In the genomic region with DNA sequence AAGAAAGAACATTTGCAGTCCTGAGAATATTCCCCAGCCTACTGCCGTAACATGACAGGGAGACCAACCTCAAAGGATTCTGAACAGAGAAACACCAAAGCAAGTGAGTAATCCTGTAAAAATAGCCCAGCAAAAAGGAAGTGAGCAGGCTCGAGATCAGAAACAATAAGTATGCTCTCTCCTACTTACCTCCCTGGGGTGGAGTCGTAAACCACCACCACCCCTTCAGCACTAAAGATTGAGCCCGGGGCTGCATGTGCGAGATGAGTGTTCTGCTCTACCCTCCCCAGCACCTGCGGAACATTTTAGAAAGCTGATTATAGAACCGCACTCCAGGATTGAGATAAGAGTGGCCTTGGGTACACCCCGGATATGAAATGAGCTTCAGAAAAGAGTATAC, we compare ENCODE assay signal across 9 mouse cellular contexts.
A peak's percentile ranks its signal among the peaks of the same experiment; 100 is the strongest.
DNase-seq lines count a peak whose midpoint lies in the region; ATAC-seq lines count a peak whose summit lies in the region.
"Had no signal": no experiment of that assay in that cellular context is flagged by ENCODE, and none has a peak within 500 bp of the region (broad histone marks: within the 10 kb centered on the region; RNA-seq: fewer than 3 reads in every experiment).

No protein-coding gene starts in this region.

- ATAC-seq in liver, embryonic 15.5 days (ENCODE audit: insufficient read depth) = peak; percentile 34; the same call in 1 of the 2 replicates
- ATAC-seq in midbrain, embryonic 15.5 days (replicated peaks) = no peak

- peaks cover 15% of the 10 kb centered on the region for H3K4me1 ChIP-seq in liver, embryonic 15.5 days (replicated peaks)
- H3K4me1 ChIP-seq in midbrain, embryonic 15.5 days = no peaks in the 10 kb centered on the region

- no peak overlapping the region for H3K27ac ChIP-seq in liver, embryonic 15.5 days (replicated peaks)
- H3K27ac ChIP-seq in midbrain, embryonic 15.5 days = no peak overlapping the region

- no peak overlapping the region for H3K4me3 ChIP-seq in liver, embryonic 15.5 days (replicated peaks)
- H3K4me3 ChIP-seq in midbrain, embryonic 15.5 days = no peak overlapping the region

- H3K36me3 ChIP-seq in liver, embryonic 15.5 days (replicated peaks) = peaks cover 51% of the 10 kb centered on the region
- H3K36me3 ChIP-seq in midbrain, embryonic 15.5 days (replicated peaks) = peaks cover 20% of the 10 kb centered on the region

- intact Hi-C loops in heart, postnatal 14 days (cut with DNase I) = no loop called here

- H3K4me2 ChIP-seq in liver, embryonic 15.5 days = no peak overlapping the region
- H3K4me2 ChIP-seq in midbrain, embryonic 15.5 days = no peak overlapping the region

- WGBS in liver, embryonic 15.5 days (ENCODE audit: insufficient replicate concordance) = 28% methylated on average over 8 of the region's 8 CpGs
- 84% methylated on average over 8 of the region's 8 CpGs for WGBS in midbrain, embryonic 15.5 days

- H3K27me3 ChIP-seq in liver, embryonic 15.5 days = no peaks in the 10 kb centered on the region
- H3K27me3 ChIP-seq in midbrain, embryonic 15.5 days (replicated peaks) = no peaks in the 10 kb centered on the region

- no peaks in the 10 kb centered on the region for H3K9me3 ChIP-seq in liver, embryonic 15.5 days (replicated peaks)
- no peaks in the 10 kb centered on the region for H3K9me3 ChIP-seq in midbrain, embryonic 15.5 days

- no peak overlapping the region for H3K9ac ChIP-seq in liver, embryonic 15.5 days
- H3K9ac ChIP-seq in midbrain, embryonic 15.5 days = no peak overlapping the region

- peak; percentile 23 to 28 for DNase-seq in heart, adult 18-20 months
- DNase-seq in heart, postnatal 14 days = no peak
- peak; percentile 22 for DNase-seq in testis, postnatal 10 days (ENCODE audit: low spot score)
- DNase-seq in testis, postnatal 14 days (ENCODE audit: low spot score) = no peak
- DNase-seq in thymus, postnatal 36 days = peak; percentile 25 to 43
- DNase-seq in retina, embryonic 14.5 days (ENCODE audit: low spot score) = no peak
- DNase-seq: layer of hippocampus, postnatal 36 days had no signal

Comparison
In these comparisons a context has a peak if more than half of its experiments do, and no peak if none do; other contexts are left out.
1. DNase-seq: peak in heart, adult 18-20 months (2 of 2), testis, postnatal 10 days (single experiment) and thymus, postnatal 36 days (2 of 2); none in heart, postnatal 14 days (0 of 2), testis, postnatal 14 days (single experiment) and retina, embryonic 14.5 days (single experiment).